Mouse (Mus musculus): Measurements from ENCODE around the gene Gsap. TPM values are rescaled to one million over a fixed set of nuclear protein-coding genes. Genes with fewer than 3 reads are reported as not detected.
A peak's percentile ranks its signal among the peaks of the same experiment; 100 is the strongest.
"Not testable (repeated sequence)": the region's sequence is repeated elsewhere in the genome, so short reads cannot be mapped to it uniquely, and the experiment has no call there.

Gsap gene
- total RNA-seq, 1 experiment from 2014 or later: 3.6 TPM

DNA sequence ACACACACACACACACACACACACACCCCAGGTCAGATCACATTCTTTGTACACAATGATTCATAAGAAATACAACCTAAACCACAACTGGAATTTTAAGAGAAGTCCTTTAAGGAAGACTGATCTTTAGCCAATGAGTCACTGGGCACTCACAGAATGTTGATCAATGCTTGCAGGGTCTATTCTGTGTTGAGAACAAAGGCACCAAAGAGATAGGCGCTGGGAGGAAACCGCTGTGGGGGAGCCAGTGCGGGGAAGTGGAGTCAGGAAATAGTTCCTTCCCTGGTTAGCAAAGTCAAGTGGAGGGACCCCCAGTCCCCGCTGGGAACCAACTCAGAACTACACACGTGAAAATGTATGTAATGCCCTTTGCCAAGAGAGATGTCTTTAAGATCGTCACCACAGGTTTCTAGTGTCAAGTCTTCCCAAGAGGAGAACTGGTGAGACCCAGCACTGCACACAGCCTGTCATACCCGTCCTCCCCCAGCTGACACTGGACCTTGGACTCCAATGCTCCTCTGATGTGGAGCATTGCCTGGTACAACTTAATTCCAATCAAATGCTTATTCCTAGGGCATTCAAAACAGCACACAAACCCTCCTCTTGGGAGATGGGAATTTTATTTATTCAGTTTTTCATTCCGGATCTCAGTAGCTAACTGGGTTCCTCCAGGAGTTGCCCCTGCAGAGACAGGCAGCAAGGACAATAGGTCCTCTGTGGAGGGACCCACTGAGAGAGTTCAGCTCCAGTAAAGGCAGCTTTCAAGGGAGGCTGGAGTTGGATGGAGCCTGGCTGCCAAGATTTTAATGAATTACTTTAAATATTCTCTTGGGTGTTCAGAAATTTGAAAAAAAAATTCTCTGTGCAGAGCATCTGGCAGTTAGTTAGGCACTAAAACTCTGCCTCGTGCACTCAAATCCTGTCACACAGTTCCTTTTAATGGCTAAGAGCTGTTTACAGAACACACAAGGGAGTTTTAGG, 10.6 kb upstream of the Gsap start:
- 0 out of 2 replicates have a peak, but pooled peaks have one; percentile 29 for ATAC-seq (replicated peaks; ENCODE audit: low read depth, poor library complexity, severe bottlenecking)

DNA sequence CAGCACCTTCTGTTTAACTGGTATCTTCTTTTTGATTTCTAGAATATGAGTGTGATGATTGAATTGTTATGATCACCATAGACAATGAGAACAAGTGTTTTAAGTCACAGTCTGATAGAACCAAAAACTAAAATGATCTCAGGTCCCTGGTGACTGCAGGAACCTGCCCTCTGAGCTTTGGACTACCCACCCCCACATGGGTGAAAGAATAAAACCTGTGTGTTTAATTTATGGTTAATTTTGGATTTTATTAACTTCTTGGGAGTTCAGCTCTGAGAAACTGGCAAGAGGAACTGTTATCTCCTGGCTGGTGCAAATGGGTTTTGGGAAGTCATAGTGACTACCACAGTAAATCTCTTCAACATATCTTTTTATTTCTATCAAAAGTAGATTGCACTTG, 6.6 kb upstream of the Gsap start:
- no peak for ATAC-seq (replicated peaks; ENCODE audit: low read depth, poor library complexity, severe bottlenecking)

DNA sequence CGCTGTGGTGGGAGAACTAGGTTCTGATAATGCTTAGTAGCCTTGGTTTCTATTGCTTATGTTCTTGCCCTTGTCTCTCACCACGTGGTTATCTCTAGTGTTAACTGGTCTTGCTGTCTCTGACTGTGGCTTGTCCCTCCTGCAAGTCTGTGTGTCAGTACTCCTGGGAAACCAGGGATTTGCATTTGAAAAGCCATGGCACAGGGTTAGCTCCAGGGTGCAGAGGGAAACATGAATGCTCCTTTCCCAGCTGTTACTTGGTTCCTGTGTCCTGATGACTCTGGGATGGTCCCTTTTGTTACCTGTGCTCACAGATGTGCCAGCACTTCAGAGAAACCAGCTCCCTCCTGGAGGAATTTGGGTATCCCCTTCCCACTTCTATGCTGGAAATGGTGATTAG, 3.0 kb upstream of the Gsap start:
- not testable (repeated sequence) for ATAC-seq (replicated peaks; ENCODE audit: low read depth, poor library complexity, severe bottlenecking)

DNA sequence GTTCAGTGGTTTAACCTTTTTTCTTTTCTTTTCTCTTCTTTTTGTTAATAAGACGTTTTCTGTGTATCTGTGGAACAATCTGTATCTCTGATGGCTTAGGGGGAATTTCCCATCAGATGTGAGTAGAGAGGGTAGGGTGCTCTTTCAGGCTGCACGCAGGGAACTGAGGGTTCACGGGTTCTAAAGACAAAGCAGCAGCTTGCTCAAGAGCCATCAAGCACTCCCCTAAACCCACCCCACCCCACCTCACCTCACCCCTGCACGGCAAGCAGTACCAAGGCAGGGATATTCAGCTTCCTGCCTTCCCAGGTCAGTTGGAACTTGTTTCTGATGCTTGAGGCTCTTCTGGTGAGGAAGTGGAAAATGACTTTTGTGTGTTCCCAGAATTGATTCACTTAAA, 766 bp downstream of the Gsap start:
- ATAC-seq (replicated peaks; ENCODE audit: low read depth, poor library complexity, severe bottlenecking): no peak

DNA sequence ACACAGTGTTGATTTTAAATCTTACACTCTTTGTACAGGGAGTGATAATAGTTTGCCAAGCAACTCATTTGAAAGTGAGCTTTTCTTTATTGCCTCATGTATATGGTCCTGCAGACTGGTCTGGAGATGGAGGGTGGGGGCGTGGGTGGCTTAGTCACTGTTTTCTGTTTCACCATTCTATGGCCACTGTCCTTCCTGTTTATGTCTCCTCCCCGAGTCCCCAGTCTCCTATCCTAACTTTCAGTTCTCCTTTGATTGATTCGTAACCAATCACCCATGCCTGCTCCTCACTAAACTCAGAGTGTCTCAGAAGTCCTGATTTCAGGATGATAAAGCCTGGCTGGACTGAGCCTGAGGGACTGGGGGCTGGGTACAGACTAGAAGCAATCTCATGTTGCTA, 2.4 kb downstream of the Gsap start:
- peak; percentile 63 for ATAC-seq (replicated peaks; ENCODE audit: low read depth, poor library complexity, severe bottlenecking)

DNA sequence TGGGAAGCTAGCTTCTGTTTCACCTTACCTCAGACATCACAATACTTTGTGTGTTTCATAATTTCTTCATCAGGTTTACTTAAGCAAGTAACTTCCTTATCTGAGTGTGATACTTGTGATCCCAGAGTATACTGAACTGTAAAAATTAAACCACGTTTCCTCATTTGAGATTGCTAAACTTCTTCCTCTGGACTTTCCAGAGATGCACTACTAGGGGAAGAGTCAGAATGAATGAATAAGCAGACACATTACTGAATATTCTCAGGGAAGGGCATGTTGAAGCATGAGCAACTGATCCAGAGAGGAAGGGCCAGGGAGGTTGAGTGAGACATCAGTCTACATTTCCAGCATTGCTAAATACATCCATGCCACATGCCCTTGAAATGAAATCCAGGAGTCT, 3.0 kb downstream of the Gsap start:
- peak; percentile 33 for ATAC-seq (replicated peaks; ENCODE audit: low read depth, poor library complexity, severe bottlenecking)

DNA sequence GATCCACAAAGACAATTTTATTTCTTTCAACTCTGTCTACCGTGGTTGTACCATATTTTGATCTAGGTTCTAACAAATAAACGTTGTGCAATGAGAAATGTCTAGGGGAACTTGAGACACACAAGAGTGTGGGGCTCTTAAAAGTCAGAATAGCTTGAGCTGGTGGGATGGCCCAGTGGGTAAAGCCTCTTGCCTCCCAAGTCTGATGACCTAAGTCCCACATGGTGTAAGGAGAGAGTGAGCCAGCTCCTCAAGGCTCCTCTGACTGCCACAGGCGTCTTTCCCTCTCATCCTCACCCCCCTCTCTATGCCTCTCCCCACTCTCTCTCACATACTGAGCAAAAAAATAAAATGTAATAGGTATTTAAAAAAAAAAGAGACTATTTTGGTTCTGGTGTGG, 3.4 kb downstream of the Gsap start:
- no peak for ATAC-seq (replicated peaks; ENCODE audit: low read depth, poor library complexity, severe bottlenecking)

DNA sequence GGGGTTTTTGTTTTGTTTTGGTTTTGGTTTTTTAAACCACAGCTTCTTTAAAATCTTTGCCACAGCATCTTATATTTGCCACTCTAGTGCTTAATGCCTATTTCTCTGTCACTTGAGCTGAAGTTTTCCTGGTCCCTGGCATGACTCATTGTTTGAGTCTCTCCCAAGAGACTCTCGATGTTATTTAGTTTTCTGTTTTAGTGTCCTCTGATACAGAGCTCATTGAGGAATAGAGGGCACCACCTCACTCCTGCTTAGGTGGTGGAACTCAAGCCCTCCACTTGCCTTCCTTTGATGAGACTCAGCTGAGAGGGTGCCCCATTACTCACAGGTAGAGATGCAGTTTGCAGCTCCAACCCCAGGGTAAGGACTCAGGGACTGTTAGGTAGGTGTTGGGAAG, 17.4 kb downstream of the Gsap start:
- ATAC-seq (replicated peaks; ENCODE audit: low read depth, poor library complexity, severe bottlenecking): 0 out of 2 replicates have a peak, but pooled peaks have one; percentile 25

DNA sequence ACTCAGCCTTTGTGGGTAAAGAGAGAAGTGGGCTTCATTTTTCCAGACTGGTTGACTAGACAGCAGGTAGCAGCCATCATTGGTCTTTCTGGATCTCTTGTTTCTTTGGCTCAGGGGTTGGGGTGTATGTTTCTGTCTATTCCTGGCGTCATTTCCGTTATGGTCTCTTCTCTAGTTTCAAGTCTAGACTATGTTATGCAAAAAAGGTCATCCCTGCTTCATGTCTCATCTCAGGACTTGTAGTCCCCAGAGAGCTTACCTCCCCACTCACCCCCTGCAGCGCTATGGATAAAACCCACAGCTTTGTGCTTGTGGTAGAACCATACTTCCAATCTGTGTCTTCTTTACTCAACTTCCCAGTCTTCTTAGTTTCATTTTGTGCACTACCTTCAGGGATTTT, 18.1 kb downstream of the Gsap start:
- no peak for ATAC-seq (replicated peaks; ENCODE audit: low read depth, poor library complexity, severe bottlenecking)

DNA sequence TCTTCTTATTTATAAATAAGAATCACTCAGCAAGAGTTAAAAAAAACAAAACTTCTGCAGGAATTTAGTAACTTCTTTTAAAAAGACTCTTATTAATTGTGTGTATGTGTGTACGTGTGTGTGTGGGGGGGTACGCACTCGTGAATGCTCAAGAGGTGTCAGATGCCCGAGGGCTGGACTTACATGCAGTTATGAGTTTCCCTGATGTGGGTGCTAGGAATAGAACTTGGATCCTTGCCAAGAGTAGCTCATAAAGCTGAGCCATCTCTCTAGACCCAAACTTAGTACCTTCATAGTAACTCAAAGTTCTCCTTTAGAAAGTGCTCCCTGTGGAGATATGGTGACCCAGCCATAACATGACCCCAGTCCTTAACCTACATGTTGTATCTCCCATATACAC, 20.0 kb downstream of the Gsap start:
- ATAC-seq (replicated peaks; ENCODE audit: low read depth, poor library complexity, severe bottlenecking): no peak

DNA sequence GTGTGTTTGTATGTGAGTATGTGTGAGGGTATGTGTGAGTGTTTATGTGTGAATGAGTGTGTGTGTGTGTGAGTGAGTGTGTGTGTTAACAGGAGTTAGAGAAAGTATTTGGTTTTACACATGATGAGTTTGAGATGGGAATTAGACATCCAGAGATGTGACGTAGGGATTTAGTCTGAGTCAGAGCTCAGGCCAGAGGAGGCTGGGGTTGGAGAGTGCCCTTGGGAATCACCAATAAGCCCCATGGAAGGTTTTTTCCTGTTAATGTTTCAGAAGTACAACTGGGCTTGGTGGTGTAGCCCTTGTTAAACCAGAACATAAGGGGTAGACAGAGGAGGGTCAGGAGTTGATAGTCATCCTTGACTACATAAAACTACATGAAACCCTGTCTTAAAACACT, 25.4 kb downstream of the Gsap start:
- ATAC-seq (replicated peaks; ENCODE audit: low read depth, poor library complexity, severe bottlenecking): no peak

DNA sequence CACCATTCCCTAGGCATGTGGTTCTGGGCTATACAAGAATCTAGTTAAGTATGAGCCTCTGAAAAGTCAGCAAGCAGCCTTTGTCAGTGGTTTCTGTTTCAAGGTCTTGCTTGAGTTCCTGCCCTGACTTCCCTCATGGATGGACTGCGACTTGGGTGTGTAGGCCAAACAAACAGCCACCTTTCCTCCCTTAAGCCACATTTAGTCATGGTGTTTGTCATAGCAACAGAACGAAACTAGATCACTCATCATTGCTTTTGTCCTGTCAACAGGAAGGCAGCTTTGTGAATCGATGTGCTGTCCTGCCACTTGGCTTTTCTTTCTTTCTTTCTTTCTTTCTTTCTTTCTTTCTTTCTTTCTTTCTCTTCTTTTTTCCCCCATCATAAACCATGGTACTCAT, 26.9 kb downstream of the Gsap start:
- no peak for ATAC-seq (replicated peaks; ENCODE audit: low read depth, poor library complexity, severe bottlenecking)

DNA sequence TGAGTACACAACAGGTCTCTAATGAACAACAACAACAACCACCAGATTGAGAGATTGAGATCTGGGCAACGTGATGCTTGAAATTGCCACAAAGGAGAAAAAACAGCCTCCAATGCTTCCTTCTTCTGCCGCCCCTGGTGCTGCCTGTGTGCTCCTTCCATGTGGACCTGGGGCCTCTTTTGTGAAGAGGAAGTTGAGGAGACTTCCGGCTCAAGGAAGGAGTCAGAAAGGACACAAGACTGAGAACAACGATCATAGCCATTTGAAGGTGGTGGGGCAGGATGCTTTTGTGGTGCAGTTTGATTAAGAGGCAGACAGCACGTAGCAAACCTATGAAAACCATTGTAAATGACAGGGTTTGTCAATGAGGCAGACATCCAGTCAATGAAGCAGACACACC, 27.7 kb downstream of the Gsap start:
- peak; percentile 23; the same call in 1 of the 2 replicates for ATAC-seq (replicated peaks; ENCODE audit: low read depth, poor library complexity, severe bottlenecking)

DNA sequence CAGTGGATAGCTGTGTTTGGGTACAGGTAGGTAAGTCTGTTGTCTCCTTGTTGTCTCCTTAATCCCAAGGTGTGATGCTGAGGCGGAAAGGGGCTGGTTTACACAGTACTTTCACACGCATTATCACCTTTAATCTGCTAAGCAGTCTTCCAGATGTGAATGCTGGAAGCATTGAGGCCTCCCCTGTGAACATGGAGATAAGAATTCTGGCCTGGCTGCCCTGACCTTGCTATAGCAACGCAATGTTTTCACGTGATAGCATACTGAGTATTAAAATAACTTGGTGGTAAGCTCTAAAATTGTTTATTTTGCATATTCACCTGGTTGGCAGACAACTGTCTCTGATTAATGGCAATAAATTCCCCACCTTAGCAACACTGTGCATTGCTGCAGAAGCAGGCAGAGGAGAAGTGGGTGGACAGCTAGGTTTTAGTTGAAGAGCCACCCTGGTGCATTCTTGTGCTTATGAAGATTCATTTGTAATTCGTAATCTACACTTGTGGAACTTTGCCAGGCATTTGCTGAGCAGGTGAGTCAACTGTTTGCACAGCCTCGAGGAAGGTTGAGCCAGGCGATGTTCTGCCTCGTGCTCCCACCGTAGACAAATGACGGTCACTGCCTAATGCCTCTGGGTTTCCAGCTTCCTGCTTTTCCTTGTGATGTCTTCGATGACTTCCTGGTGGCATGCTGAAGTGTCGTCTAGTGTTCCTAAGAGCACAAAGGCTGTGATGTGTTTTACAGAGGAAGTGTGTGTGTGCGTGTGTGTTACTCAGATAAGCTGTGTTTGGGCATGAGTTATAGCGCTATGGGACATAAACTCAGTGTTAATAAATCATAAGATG, 31.6 kb downstream of the Gsap start:
- peak; percentile 87 for ATAC-seq (replicated peaks; ENCODE audit: low read depth, poor library complexity, severe bottlenecking)

DNA sequence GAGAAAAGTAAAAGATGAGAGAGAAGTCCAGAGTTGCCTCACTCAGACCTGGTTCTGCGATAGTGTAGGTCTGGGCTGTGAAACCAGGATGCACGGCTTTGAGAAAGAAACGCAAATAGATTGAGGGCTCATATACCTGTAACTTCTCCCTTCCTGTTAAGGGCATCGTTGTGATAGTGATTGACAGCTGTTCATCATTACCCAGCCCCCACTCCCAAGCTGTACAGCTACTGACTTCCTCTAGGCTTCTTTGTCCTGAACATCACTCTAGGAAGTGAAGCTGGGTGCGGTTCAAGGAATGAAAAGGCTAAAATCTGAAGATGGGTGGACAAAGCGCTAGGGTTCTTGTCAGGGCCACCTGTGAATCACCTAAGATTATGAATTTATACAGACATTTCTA, 46.8 kb downstream of the Gsap start:
- ATAC-seq (replicated peaks; ENCODE audit: low read depth, poor library complexity, severe bottlenecking): no peak

DNA sequence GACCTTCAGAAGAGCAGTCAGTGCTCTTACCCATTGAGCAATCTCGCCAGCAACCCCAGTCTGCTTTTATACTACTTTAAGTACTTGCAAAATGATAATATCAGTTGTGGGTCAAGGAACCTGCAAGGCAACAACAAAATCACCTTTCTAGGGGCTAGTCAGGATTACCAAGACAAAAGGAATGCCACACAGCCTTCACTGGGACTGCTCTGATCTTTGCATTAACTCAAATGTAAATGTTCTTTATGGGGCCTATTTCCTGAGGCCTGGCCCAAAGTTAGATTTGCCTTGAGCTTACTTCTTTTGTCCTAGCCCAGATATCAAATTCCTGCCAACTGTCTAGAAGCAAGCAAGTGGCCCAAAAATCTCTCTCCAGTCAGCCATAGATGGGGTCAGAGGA, 58.5 kb downstream of the Gsap start:
- no peak for ATAC-seq (replicated peaks; ENCODE audit: low read depth, poor library complexity, severe bottlenecking)

DNA sequence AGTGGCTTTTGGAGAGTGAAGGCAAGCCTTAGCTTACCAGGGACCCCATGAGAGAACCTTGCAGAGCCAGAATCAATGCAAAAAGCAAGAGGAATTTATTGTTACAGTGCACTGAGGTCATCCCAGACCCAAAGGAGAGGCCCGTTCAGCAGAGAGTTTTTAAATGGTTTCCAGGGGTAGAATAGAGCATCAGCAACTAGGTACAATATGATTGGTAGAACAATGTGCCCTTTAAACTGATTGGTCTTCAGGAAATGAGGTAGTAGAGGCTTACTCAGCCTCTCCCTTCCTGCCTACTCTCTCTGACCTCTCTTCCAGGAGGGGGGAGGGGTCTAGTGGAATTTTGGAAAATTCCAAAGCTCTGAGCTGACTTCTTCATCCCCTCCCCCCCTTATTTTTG, 59.2 kb downstream of the Gsap start:
- ATAC-seq (replicated peaks; ENCODE audit: low read depth, poor library complexity, severe bottlenecking): no peak

DNA sequence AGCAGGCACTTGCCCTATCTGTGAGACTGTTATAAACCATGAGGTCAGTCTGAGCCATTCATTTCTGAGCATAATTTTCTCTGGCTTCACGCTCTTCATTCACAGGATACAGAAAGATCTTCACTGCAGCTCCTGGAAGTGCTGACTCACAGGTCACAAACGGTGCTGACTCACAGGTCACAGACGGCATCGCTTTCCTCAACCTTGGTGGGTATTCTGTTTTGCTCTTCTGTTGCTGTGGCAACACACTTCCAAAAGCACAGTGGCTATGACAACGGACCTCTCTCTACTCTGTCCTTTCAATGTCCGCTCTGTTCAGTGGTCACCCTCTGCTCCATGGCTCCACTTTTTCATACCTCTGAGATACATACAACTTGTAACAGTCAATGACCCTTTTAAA, 60.7 kb downstream of the Gsap start:
- ATAC-seq (replicated peaks; ENCODE audit: low read depth, poor library complexity, severe bottlenecking): no peak

DNA sequence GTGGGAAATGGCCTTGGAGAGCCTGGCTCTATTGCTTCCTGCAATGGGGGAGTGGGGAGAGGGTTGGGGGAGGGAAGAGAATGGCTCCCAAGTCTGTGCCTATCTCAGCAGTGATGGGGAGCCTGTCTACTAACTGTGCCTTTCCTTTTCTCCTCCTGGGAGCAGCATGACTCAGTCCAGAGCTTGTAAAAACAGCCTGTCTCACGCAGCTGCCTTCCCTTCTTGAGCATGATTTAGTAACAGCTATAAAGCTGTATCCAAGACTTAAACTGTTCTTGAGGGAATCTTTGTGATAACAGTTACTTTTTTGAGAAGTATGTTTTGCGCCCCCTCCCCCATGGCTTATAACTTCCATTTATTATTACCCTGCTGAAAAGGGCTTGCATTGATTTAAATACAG, 61.9 kb downstream of the Gsap start:
- no peak for ATAC-seq (replicated peaks; ENCODE audit: low read depth, poor library complexity, severe bottlenecking)

DNA sequence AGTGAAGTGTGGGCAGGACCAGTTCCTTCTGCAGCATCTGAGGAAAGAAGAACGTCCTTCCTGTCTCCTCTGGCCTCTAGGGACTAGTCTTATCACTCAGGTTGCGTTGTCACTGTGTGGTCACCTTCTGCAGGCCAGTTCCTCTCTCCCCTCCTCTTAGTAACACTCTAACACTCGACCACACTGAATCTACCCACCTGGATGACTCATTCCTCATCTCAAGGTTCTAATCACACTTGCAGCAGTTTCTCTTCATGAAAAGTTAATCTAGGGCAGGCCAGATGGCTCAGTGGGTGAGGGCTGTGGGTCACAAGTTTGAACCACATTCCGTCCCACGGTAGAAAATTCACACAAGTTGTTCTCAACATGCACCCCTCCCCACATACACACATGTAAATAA, 62.8 kb downstream of the Gsap start:
- peak; percentile 63; the same call in 1 of the 2 replicates for ATAC-seq (replicated peaks; ENCODE audit: low read depth, poor library complexity, severe bottlenecking)
